Mouse (Mus musculus) limb, embryonic 13.5 days (tissue): Measurements from ENCODE around the gene Hsdl2. TPM values are rescaled to one million over a fixed set of nuclear protein-coding genes. Genes with fewer than 3 reads are reported as not detected.
"Not testable (repeated sequence)": the region's sequence is repeated elsewhere in the genome, so short reads cannot be mapped to it uniquely, and the experiment has no call there.

Experiments
- ATAC-seq: fragments of 200-750 bp; cut with Nextera tagmentation; 2 replicates; pipeline ENCODE4 v1.8.0; 2017; ENCODE audit warnings: low read depth, moderate number of reproducible peaks, moderate TSS enrichment; ENCODE audit not compliant: low FRiP score
- H3K27ac ChIP-seq: fragments of 300-500 bp; sonication (generic); 2 replicates; pipeline ENCODE4 v1.5.1; 2015; ENCODE audit warnings: inconsistent platforms, mild to moderate bottlenecking, moderate library complexity
- H3K27me3 ChIP-seq: fragments of 300-500 bp; sonication (generic); 2 replicates; pipeline ENCODE4 v1.6.1; 2015; ENCODE audit warnings: mild to moderate bottlenecking, inconsistent platforms
- H3K36me3 ChIP-seq: fragments of 300-500 bp; sonication (generic); 2 replicates; pipeline ENCODE4 v1.6.1; 2015; ENCODE audit warnings: inconsistent platforms, mild to moderate bottlenecking, moderate library complexity
- H3K4me1 ChIP-seq: fragments of 300-500 bp; sonication (generic); 2 replicates; pipeline ENCODE4 v1.6.1; 2015; ENCODE audit warnings: inconsistent platforms
- H3K4me2 ChIP-seq: fragments of 300-500 bp; sonication (generic); replicated peaks from 2 replicates; pipeline ENCODE4 v1.6.1; 2015; ENCODE audit warnings: inconsistent platforms, mild to moderate bottlenecking, moderate library complexity
- H3K4me3 ChIP-seq: fragments of 300-500 bp; sonication (generic); 2 replicates; pipeline ENCODE4 v1.5.1; 2015; ENCODE audit warnings: moderate library complexity, mild to moderate bottlenecking, inconsistent platforms
- H3K9ac ChIP-seq: fragments of 300-500 bp; sonication (generic); 2 replicates; pipeline ENCODE4 v1.6.1; 2015; ENCODE audit warnings: mild to moderate bottlenecking, inconsistent platforms
- H3K9me3 ChIP-seq: fragments of 300-500 bp; sonication (generic); 2 replicates; pipeline ENCODE4 v1.6.1; 2016; ENCODE audit warnings: inconsistent platforms
- WGBS: fragments of 180-500 bp; shearing (Covaris S2); methylation state at CpG from one replicate; pipeline ENCODE4 v1.1.7; 2015; 5-methylcytosine and 5-hydroxymethylcytosine counted together
- polyA plus RNA-seq: library from polyadenylated mRNA; unstranded; fragments of >200 nt; fragmentation: Nextera tagmentation; extraction: Ambion mirVana; gene quantifications from 2 replicates; pipeline ENCODE4 v1.2.1, GENCODE M21; 2015

Hsdl2 gene
- polyA plus RNA-seq, 1 experiment from 2014 or later: 25.8 TPM

- not testable (repeated sequence) for H3K27me3 ChIP-seq, H3K9ac ChIP-seq, H3K4me3 ChIP-seq, ATAC-seq, H3K4me2 ChIP-seq, H3K9me3 ChIP-seq, H3K36me3 ChIP-seq, H3K4me1 ChIP-seq, H3K27ac ChIP-seq
- WGBS: 89% methylated on average over 8 of the region's 8 CpGs
Measured at GRCm38 (mm10) chr4:59570519-59570918, 10.8 kb upstream of the Hsdl2 start.

- H3K27me3 ChIP-seq: no peaks in the 10 kb centered on the region
- no peak overlapping the region for H3K9ac ChIP-seq
- ATAC-seq: no peak
- H3K4me3 ChIP-seq: no peak overlapping the region
- H3K9me3 ChIP-seq: no peaks in the 10 kb centered on the region
- no peak overlapping the region for H3K4me2 ChIP-seq
- no peak overlapping the region for H3K27ac ChIP-seq
- WGBS: 86% methylated on average over 11 of the region's 11 CpGs
- H3K4me1 ChIP-seq: no peaks in the 10 kb centered on the region
- no peaks in the 10 kb centered on the region for H3K36me3 ChIP-seq
Measured at GRCm38 (mm10) chr4:59572521-59573118, 8.7 kb upstream of the Hsdl2 start.

GRCm38 (mm10) chr4:59575184-59575958 lies 6.0 kb upstream of the Hsdl2 start:
- 83% methylated on average over 11 of the region's 11 CpGs for WGBS
- ATAC-seq: no peak
- no peak overlapping the region for H3K27ac ChIP-seq
- H3K36me3 ChIP-seq: no peaks in the 10 kb centered on the region
- peaks cover 4% of the 10 kb centered on the region; the same call in 1 of the 2 replicates for H3K4me1 ChIP-seq
- H3K4me2 ChIP-seq: no peak overlapping the region
- H3K4me3 ChIP-seq: no peak overlapping the region
- H3K9ac ChIP-seq: no peak overlapping the region
- H3K27me3 ChIP-seq: no peaks in the 10 kb centered on the region
- H3K9me3 ChIP-seq: no peaks in the 10 kb centered on the region

GRCm38 (mm10) chr4:59580495-59581281 lies 675 bp upstream of the Hsdl2 start:
- no peaks in the 10 kb centered on the region for H3K9me3 ChIP-seq
- peak overlapping the region; percentile 67 for H3K4me3 ChIP-seq
- H3K9ac ChIP-seq: peak overlapping the region; percentile 79
- H3K27ac ChIP-seq: peak overlapping the region; percentile 84
- ATAC-seq: 0 out of 2 replicates have a peak, but pooled peaks have one; percentile 14
- H3K27me3 ChIP-seq: no peaks in the 10 kb centered on the region
- H3K4me2 ChIP-seq: peak overlapping the region; percentile 76
- WGBS: under 1% methylated on average over 23 of the region's 23 CpGs
- peaks cover 6% of the 10 kb centered on the region; the same call in 1 of the 2 replicates for H3K4me1 ChIP-seq
- no peaks in the 10 kb centered on the region for H3K36me3 ChIP-seq

GRCm38 (mm10) chr4:59582186-59582585 lies 823 bp downstream of the Hsdl2 start:
- WGBS: 24% methylated on average over 6 of the region's 6 CpGs
- H3K9ac ChIP-seq: no peak overlapping the region
- H3K4me1 ChIP-seq: peaks cover 6% of the 10 kb centered on the region; the same call in 1 of the 2 replicates
- peak overlapping the region; percentile 76 for H3K4me2 ChIP-seq
- no peak overlapping the region for H3K27ac ChIP-seq
- no peaks in the 10 kb centered on the region for H3K27me3 ChIP-seq
- peak overlapping the region; percentile 67 for H3K4me3 ChIP-seq
- no peaks in the 10 kb centered on the region for H3K9me3 ChIP-seq
- no peak for ATAC-seq
- no peaks in the 10 kb centered on the region for H3K36me3 ChIP-seq

- ATAC-seq: no peak
Measured at GRCm38 (mm10) chr4:59585097-59585496, 3.7 kb downstream of the Hsdl2 start.

GRCm38 (mm10) chr4:59587215-59587871 lies 6.0 kb downstream of the Hsdl2 start:
- Histone ChIP-seq H3K4me1 (no peaks in the 10 kb centered on the region), H3K27ac (no peak overlapping the region), H3K4me2 (no peak overlapping the region), H3K36me3 (no peaks in the 10 kb centered on the region), H3K9ac (no peak overlapping the region), H3K4me3 (no peak overlapping the region), H3K9me3 (no peaks in the 10 kb centered on the region), H3K27me3 (no peaks in the 10 kb centered on the region)
- 75% methylated on average over 2 of the region's 2 CpGs for WGBS
- ATAC-seq: no peak

More at GRCm38 (mm10) chr4:59585097-59585496, 3.7 kb downstream of the Hsdl2 start:
- Histone ChIP-seq H3K9ac (no peak overlapping the region), H3K36me3 (no peaks in the 10 kb centered on the region), H3K27me3 (no peaks in the 10 kb centered on the region), H3K4me1 (peaks cover 5% of the 10 kb centered on the region; the same call in 1 of the 2 replicates), H3K4me2 (no peak overlapping the region), H3K4me3 (no peak overlapping the region), H3K27ac (no peak overlapping the region), H3K9me3 (no peaks in the 10 kb centered on the region)
- WGBS: 73% methylated on average over 5 of the region's 5 CpGs

- no peaks in the 10 kb centered on the region for H3K27me3 ChIP-seq
- no peak for ATAC-seq
- no peak overlapping the region for H3K4me3 ChIP-seq
- no peaks in the 10 kb centered on the region for H3K4me1 ChIP-seq
- H3K9me3 ChIP-seq: no peaks in the 10 kb centered on the region
- H3K36me3 ChIP-seq: no peaks in the 10 kb centered on the region
- 82% methylated on average over 1 of the region's 1 CpGs for WGBS
- no peak overlapping the region for H3K9ac ChIP-seq
- no peak overlapping the region for H3K4me2 ChIP-seq
- H3K27ac ChIP-seq: no peak overlapping the region
Measured at GRCm38 (mm10) chr4:59587872-59588226, 6.5 kb downstream of the Hsdl2 start.

GRCm38 (mm10) chr4:59594614-59595013 lies 13.3 kb downstream of the Hsdl2 start:
- Histone ChIP-seq H3K36me3 (peaks cover 4% of the 10 kb centered on the region), H3K27ac (no peak overlapping the region), H3K4me1 (no peaks in the 10 kb centered on the region), H3K9ac (no peak overlapping the region), H3K4me2 (no peak overlapping the region), H3K27me3 (no peaks in the 10 kb centered on the region), H3K9me3 (no peaks in the 10 kb centered on the region), H3K4me3 (no peak overlapping the region)
- 69% methylated on average over 2 of the region's 2 CpGs for WGBS
- no peak for ATAC-seq

GRCm38 (mm10) chr4:59596556-59596955 lies 15.2 kb downstream of the Hsdl2 start:
- no peaks in the 10 kb centered on the region for H3K9me3 ChIP-seq
- no peaks in the 10 kb centered on the region for H3K4me1 ChIP-seq
- no peak for ATAC-seq
- H3K4me2 ChIP-seq: no peak overlapping the region
- no peak overlapping the region for H3K27ac ChIP-seq
- H3K27me3 ChIP-seq: no peaks in the 10 kb centered on the region
- no peak overlapping the region for H3K9ac ChIP-seq
- H3K36me3 ChIP-seq: peaks cover 4% of the 10 kb centered on the region
- 84% methylated on average over 2 of the region's 2 CpGs for WGBS
- H3K4me3 ChIP-seq: no peak overlapping the region

GRCm38 (mm10) chr4:59602704-59603103 lies 21.3 kb downstream of the Hsdl2 start:
- H3K4me2 ChIP-seq: no peak overlapping the region
- no peaks in the 10 kb centered on the region for H3K27me3 ChIP-seq
- ATAC-seq: no peak
- H3K4me3 ChIP-seq: no peak overlapping the region
- H3K4me1 ChIP-seq: no peaks in the 10 kb centered on the region
- H3K27ac ChIP-seq: no peak overlapping the region
- H3K9me3 ChIP-seq: no peaks in the 10 kb centered on the region
- no peak overlapping the region for H3K9ac ChIP-seq
- 90% methylated on average over 4 of the region's 4 CpGs for whole genome bisulfite sequencing
- no peaks in the 10 kb centered on the region; the same call in 1 of the 2 replicates for H3K36me3 ChIP-seq

GRCm38 (mm10) chr4:59604892-59605291 lies 23.5 kb downstream of the Hsdl2 start:
- Histone ChIP-seq H3K27me3 (no peaks in the 10 kb centered on the region), H3K4me1 (no peaks in the 10 kb centered on the region), H3K36me3 (no peaks in the 10 kb centered on the region; the same call in 1 of the 2 replicates), H3K9me3 (no peaks in the 10 kb centered on the region), H3K4me3 (no peak overlapping the region), H3K9ac (no peak overlapping the region), H3K27ac (no peak overlapping the region), H3K4me2 (no peak overlapping the region)
- WGBS: 79% methylated on average over 3 of the region's 3 CpGs
- ATAC-seq: no peak
